9 mouse cellular contexts compared by ENCODE assay signal in the genomic region with DNA sequence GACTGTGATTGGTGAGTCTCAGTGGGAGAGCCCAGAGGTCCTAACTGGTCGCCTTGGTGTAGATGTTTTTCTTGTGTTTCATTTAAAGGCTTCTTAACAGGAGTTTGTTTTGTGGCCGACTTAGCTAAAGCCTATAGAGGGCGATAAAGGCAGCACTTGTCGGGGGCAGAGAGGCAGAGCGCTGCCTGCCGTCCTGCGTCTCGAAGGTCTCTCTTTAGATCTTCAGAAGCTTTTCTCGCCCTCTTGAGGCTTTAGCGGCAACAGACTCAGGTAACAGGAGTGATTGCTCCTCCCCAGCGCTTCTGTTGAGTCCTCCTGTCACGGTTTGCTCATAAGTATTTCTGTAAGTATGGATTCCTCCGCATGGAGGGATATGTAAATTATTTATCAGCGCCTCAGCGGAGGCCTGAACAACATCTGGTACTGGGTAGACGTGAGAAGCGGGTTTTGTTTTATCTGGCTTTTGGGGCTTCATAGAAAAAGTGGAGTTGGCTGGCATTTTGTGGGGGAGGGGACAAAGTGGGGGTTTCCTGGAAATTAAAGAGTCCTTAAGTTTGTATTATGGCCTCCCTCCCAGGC. TPM values are rescaled to one million over a fixed set of nuclear protein-coding genes. Genes with fewer than 3 reads are reported as not detected.
DNase-seq lines count a peak whose midpoint lies in the region; ATAC-seq lines count a peak whose summit lies in the region.
"Had no signal": no experiment of that assay in that cellular context is flagged by ENCODE, and none has a peak within 500 bp of the region (broad histone marks: within the 10 kb centered on the region; RNA-seq: fewer than 3 reads in every experiment).

No protein-coding gene starts in this region.

- no peak overlapping the region for H3K27ac ChIP-seq in heart, embryonic 14.5 days (replicated peaks in 1 of 2; ENCODE audit: control insufficient read depth in 1 of 2, insufficient read depth in 1 of 2, low read depth in 2 of 2, low read length in 2 of 2)
- no peak overlapping the region for H3K27ac ChIP-seq in forebrain, embryonic 12.5 days
- H3K27ac ChIP-seq: macrophage had no signal

- H3K9me3 ChIP-seq in heart, embryonic 14.5 days (ENCODE audit: control insufficient read depth, low read length) = no peaks in the 10 kb centered on the region
- no peaks in the 10 kb centered on the region for H3K9me3 ChIP-seq in forebrain, embryonic 12.5 days

- no peak overlapping the region for H3K9ac ChIP-seq in heart, embryonic 14.5 days (ENCODE audit: low read length)
- H3K9ac ChIP-seq in forebrain, embryonic 12.5 days = no peak overlapping the region

- H3K27me3 ChIP-seq in heart, embryonic 14.5 days (ENCODE audit: control insufficient read depth, insufficient read depth, low read length) = no peaks in the 10 kb centered on the region
- no peaks in the 10 kb centered on the region for H3K27me3 ChIP-seq in forebrain, embryonic 12.5 days

- no peak for DNase-seq in heart, adult 9 months (ENCODE audit: low spot score in 2 of 2)
- DNase-seq in R1 (ENCODE audit: low read depth, low spot score) = peak; percentile 88
- DNase-seq in left cerebral cortex, postnatal 36 days (ENCODE audit: low spot score in 2 of 2) = peak; percentile 32 to 36
- DNase-seq in neural tube, embryonic 10.5 days (ENCODE audit: extremely low spot score, low spot score) = peak; percentile 30
- DNase-seq in adrenal gland, postnatal 4 days (ENCODE audit: low spot score in 2 of 2) = no peak
- no peak for DNase-seq in gastrocnemius, adult 18-20 months (ENCODE audit: low spot score)

- no peak overlapping the region for H3K4me3 ChIP-seq in heart, embryonic 14.5 days (ENCODE audit: control insufficient read depth in 1 of 2, insufficient read depth in 1 of 2, low read depth in 1 of 2, low read length in 2 of 2)
- no peak overlapping the region for H3K4me3 ChIP-seq in forebrain, embryonic 12.5 days (replicated peaks)

- ATAC-seq in heart, embryonic 14.5 days (ENCODE audit: insufficient number of reproducible peaks, insufficient read depth, low FRiP score, low read depth) = no peak
- ATAC-seq in forebrain, embryonic 12.5 days (ENCODE audit: low FRiP score) = 0 out of 2 replicates have a peak, but pooled peaks have one; percentile 14

- intact Hi-C loops in left cerebral cortex, postnatal 36 days (cut with DNase I) = loop anchor here (5.0 kb wide), 2 partner anchors 35 to 60 kb away; no protein-coding TSS in a partner anchor

- peaks cover 48% of the 10 kb centered on the region for H3K36me3 ChIP-seq in heart, embryonic 14.5 days (ENCODE audit: control insufficient read depth, insufficient read depth, low read length)
- H3K36me3 ChIP-seq in forebrain, embryonic 12.5 days (replicated peaks) = peaks cover 59% of the 10 kb centered on the region

- 39% methylated on average over 17 of the region's 17 CpGs for WGBS in heart, embryonic 14.5 days
- 17% methylated on average over 17 of the region's 17 CpGs for WGBS in forebrain, embryonic 12.5 days

- H3K4me2 ChIP-seq in heart, embryonic 14.5 days (ENCODE audit: low read length) = 0 out of 2 replicates have a peak overlapping the region, but pooled peaks have one; percentile 29
- peak overlapping the region; percentile 8; the same call in 1 of the 2 replicates for H3K4me2 ChIP-seq in forebrain, embryonic 12.5 days

- H3K4me1 ChIP-seq in heart, embryonic 14.5 days (ENCODE audit: control insufficient read depth in 2 of 2, insufficient read depth in 2 of 2, low read length in 2 of 2) = peaks cover 7 to 11% of the 10 kb centered on the region in 2 experiments
- H3K4me1 ChIP-seq in forebrain, embryonic 12.5 days = peaks cover 3% of the 10 kb centered on the region; the same call in 1 of the 2 replicates

RNA-seq across cellular contexts. Expression of a gene that starts 19.9 kb away (rescaled TPM):
- not detected in 2 replicates for polyA plus RNA-seq in heart, embryonic 14.5 days (2014; fragmentation: Nextera tagmentation; extraction: Ambion mirVana)
- 0.42 TPM in 1 of 2 replicates, not detected in the other for polyA plus RNA-seq in forebrain, embryonic 12.5 days (2016; fragmentation: Nextera tagmentation; extraction: Ambion mirVana)
- total RNA-seq in left cerebral cortex, postnatal 36 days (2021) = not detected
- not detected for total RNA-seq in adrenal gland, postnatal 4 days (2021)
- total RNA-seq in gastrocnemius, adult 18-20 months (2021) = not detected
- polyA plus RNA-seq: macrophage had no signal

RNA-seq across cellular contexts. Expression of a gene that starts 57.2 kb away (rescaled TPM):
- polyA plus RNA-seq in heart, embryonic 14.5 days (2014; fragmentation: Nextera tagmentation; extraction: Ambion mirVana) = 0.08 and 0.13 TPM in 2 replicates
- not detected in 2 replicates for polyA plus RNA-seq in forebrain, embryonic 12.5 days (2016; fragmentation: Nextera tagmentation; extraction: Ambion mirVana)
- total RNA-seq in left cerebral cortex, postnatal 36 days (2021) = not detected
- 1 to 10 TPM in 1 of 2 experiments, under 1 TPM in 1; 0.31 to 2.5 TPM for total RNA-seq in adrenal gland, postnatal 4 days (2021)
- not detected for total RNA-seq in gastrocnemius, adult 18-20 months (2021)

Comparison
In these comparisons a context has a peak if more than half of its experiments do, and no peak if none do; other contexts are left out.
1. DNase-seq: peak in R1 (single experiment), left cerebral cortex, postnatal 36 days (2 of 2) and neural tube, embryonic 10.5 days (single experiment); none in heart, adult 9 months (0 of 2), adrenal gland, postnatal 4 days (0 of 2) and gastrocnemius, adult 18-20 months (single experiment).